Mouse (Mus musculus) lung, postnatal 4 days (tissue): Measurements from ENCODE around the gene Adra2c.
A peak's percentile ranks its signal among the peaks of the same experiment; 100 is the strongest.

Experiments used
- DNase-seq, 2 experiments: peaks; one replicate each; pipeline ENCODE4 v3.0.0; 2021

Adra2c gene

GRCm38 (mm10) chr5:35278019-35278418 is at the start of gene Adra2c:
Gene Adra2c (plus strand): TSS chr5:35278319.
- no peak for DNase-seq

GRCm38 (mm10) chr5:35233142-35233541 is 45.0 kb upstream of the Adra2c start:
- no peak for DNase-seq

- no peak for DNase-seq
These were observed 40.4 kb upstream of the Adra2c start for GRCm38 (mm10) chr5:35237757-35238156.

GRCm38 (mm10) chr5:35238627-35239026 is 39.5 kb upstream of the Adra2c start:
- no peak for DNase-seq

GRCm38 (mm10) chr5:35241556-35241955 is 36.6 kb upstream of the Adra2c start:
- DNase-seq: no peak

GRCm38 (mm10) chr5:35244204-35244603 is 33.9 kb upstream of the Adra2c start:
- peak in 1 of 2 experiments; percentile 9 for DNase-seq

- peak in 1 of 2 experiments; percentile 30 for DNase-seq
These were observed 32.4 kb upstream of the Adra2c start for GRCm38 (mm10) chr5:35245555-35246273.

GRCm38 (mm10) chr5:35254964-35255716 is 23.0 kb upstream of the Adra2c start:
- DNase-seq: peak in 1 of 2 experiments; percentile 10

GRCm38 (mm10) chr5:35263716-35264115 is 14.4 kb upstream of the Adra2c start:
- no peak for DNase-seq

- DNase-seq: no peak
These were observed 10.6 kb upstream of the Adra2c start for GRCm38 (mm10) chr5:35267486-35267885.

- DNase-seq: no peak
These were observed 2.8 kb upstream of the Adra2c start for GRCm38 (mm10) chr5:35275356-35275755.

- DNase-seq: peak in 1 of 2 experiments; percentile 6
These were observed 899 bp downstream of the Adra2c start for GRCm38 (mm10) chr5:35278741-35279695.

GRCm38 (mm10) chr5:35279696-35280001 is 1.5 kb downstream of the Adra2c start:
- DNase-seq: no peak

- DNase-seq: peak in 1 of 2 experiments; percentile 4
These were observed 2.1 kb downstream of the Adra2c start for GRCm38 (mm10) chr5:35280002-35280782.

GRCm38 (mm10) chr5:35280783-35281165 is 2.7 kb downstream of the Adra2c start:
- peak in 1 of 2 experiments; percentile 4 for DNase-seq

GRCm38 (mm10) chr5:35285281-35285680 is 7.2 kb downstream of the Adra2c start:
- DNase-seq: no peak

GRCm38 (mm10) chr5:35286190-35286589 is 8.1 kb downstream of the Adra2c start:
- no peak for DNase-seq

- peak in 1 of 2 experiments; percentile 38 for DNase-seq
These were observed 21.5 kb downstream of the Adra2c start for GRCm38 (mm10) chr5:35299621-35300020.

GRCm38 (mm10) chr5:35304191-35304590 is 26.1 kb downstream of the Adra2c start:
- peak in 1 of 2 experiments; percentile 11 for DNase-seq

- DNase-seq: peak in 1 of 2 experiments; percentile 14
These were observed 27.2 kb downstream of the Adra2c start for GRCm38 (mm10) chr5:35305332-35305731.

- DNase-seq: no peak
These were observed 28.6 kb downstream of the Adra2c start for GRCm38 (mm10) chr5:35306692-35307091.

- no peak for DNase-seq
These were observed 31.7 kb downstream of the Adra2c start for GRCm38 (mm10) chr5:35309853-35310252.
